Mouse (Mus musculus): ENCODE data around the gene Brap. TPM values are rescaled to one million over a fixed set of nuclear protein-coding genes. Genes with fewer than 3 reads are reported as not detected.

Brap gene
- polyA plus RNA-seq, 1 experiment from 2014 or later = 51.3 TPM

DNA sequence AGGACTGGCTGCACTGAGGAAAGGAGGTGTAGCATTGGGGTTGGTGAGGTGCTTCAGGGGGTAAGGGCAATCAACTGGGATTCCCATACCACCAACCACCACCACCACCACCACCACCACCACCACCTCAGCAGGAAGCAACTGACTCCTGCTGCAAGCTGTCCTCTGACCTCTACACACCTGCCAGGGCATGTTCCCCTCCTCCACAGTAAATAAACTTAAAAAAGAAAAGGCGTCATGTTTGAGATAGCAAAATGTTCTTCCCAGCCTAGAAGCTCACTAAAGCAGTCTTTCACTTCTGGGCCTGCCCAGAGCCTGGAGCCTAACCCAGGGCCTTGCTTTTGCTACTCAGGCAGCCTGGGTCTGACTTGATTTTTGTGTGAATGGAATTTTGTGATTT is 54.0 kb downstream of the Brap start:
- whole genome bisulfite sequencing = 100% methylated on average over 1 of the region's 1 CpGs
- Histone ChIP-seq H3K9me3 (ENCODE audit: control insufficient read depth, low read length) (no peaks in the 10 kb centered on the region), H3K4me2 (ENCODE audit: low read depth) (no peak overlapping the region), H3K36me3 (ENCODE audit: control insufficient read depth, insufficient read depth, low read length) (peaks cover 5% of the 10 kb centered on the region), H3K4me3 (ENCODE audit: low read depth, low read length) (no peak overlapping the region), H3K27me3 (ENCODE audit: control insufficient read depth, insufficient read depth, low read length) (no peaks in the 10 kb centered on the region), H3K27ac (ENCODE audit: low read depth, low read length) (no peak overlapping the region), H3K4me1 (ENCODE audit: control insufficient read depth, insufficient read depth, low read length) (peaks cover 14% of the 10 kb centered on the region; the same call in 1 of the 2 replicates), H3K9ac (ENCODE audit: low read length) (no peak overlapping the region)
- DNase-seq (ENCODE audit: low spot score) = no peak
- ATAC-seq (ENCODE audit: insufficient read depth, low FRiP score, low TSS enrichment) = no peak

DNA sequence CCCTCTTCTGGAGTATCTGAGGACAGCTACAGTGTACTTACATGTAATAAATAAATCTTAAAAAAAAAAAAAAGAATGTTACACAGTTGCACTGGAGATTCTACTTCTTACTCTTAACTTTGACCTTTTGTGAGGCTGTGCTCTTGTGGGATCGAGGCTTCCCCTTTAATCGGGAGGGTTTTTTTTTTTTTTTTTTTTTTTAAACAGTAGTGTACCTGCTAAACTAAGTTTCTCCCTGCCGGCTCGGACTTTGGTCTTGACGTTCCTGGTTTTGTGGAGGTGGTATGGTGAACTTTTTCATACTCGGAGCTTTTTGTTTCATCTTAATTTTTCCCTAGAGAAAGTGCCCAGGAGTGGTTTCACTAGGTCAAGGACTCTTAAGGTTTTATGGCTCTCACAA is 54.6 kb downstream of the Brap start:
- peaks cover 5% of the 10 kb centered on the region for H3K36me3 ChIP-seq (ENCODE audit: control insufficient read depth, insufficient read depth, low read length)
- peaks cover 14% of the 10 kb centered on the region; the same call in 1 of the 2 replicates for H3K4me1 ChIP-seq (ENCODE audit: control insufficient read depth, insufficient read depth, low read length)
- no peaks in the 10 kb centered on the region for H3K27me3 ChIP-seq (ENCODE audit: control insufficient read depth, insufficient read depth, low read length)
- no peak overlapping the region for H3K4me3 ChIP-seq (ENCODE audit: low read depth, low read length)
- no peaks in the 10 kb centered on the region for H3K9me3 ChIP-seq (ENCODE audit: control insufficient read depth, low read length)
- no peak overlapping the region for H3K4me2 ChIP-seq (ENCODE audit: low read depth)
- DNase-seq (ENCODE audit: low spot score) (no peak), ATAC-seq (ENCODE audit: insufficient read depth, low FRiP score, low TSS enrichment) (no peak)
- H3K27ac ChIP-seq (ENCODE audit: low read depth, low read length) = no peak overlapping the region
- H3K9ac ChIP-seq (ENCODE audit: low read length) = no peak overlapping the region
- WGBS = 89% methylated on average over 6 of the region's 6 CpGs

DNA sequence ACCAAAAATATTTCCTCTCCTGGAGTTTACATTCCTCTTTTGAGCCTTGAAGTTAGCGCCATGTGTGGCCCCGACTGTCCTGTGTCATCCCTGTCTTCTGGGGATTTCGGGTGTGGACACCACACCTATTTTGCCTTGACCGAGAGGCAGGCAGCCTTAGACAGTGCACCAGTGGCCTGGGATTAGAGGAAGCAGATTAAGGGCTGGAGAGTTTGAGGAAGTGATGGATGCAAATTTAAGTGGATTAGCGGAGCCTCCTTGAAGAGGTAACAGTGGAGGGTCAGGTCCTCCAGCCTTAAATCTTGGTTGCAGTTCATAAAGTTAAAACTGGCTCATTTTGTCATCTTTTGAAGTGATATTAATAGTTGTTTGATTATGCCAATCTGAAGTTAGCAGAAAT is 58.1 kb downstream of the Brap start:
- H3K4me2 ChIP-seq (ENCODE audit: low read depth) = no peak overlapping the region
- H3K9ac ChIP-seq (ENCODE audit: low read length) = no peak overlapping the region
- H3K4me1 ChIP-seq (ENCODE audit: control insufficient read depth, insufficient read depth, low read length) = peaks cover 12% of the 10 kb centered on the region; the same call in 1 of the 2 replicates
- 87% methylated on average over 5 of the region's 5 CpGs for WGBS
- peaks cover 5% of the 10 kb centered on the region for H3K36me3 ChIP-seq (ENCODE audit: control insufficient read depth, insufficient read depth, low read length)
- no peak overlapping the region for H3K4me3 ChIP-seq (ENCODE audit: low read depth, low read length)
- no peak overlapping the region for H3K27ac ChIP-seq (ENCODE audit: low read depth, low read length)
- ATAC-seq (ENCODE audit: insufficient read depth, low FRiP score, low TSS enrichment) = no peak
- H3K9me3 ChIP-seq (ENCODE audit: control insufficient read depth, low read length) = no peaks in the 10 kb centered on the region
- no peak for DNase-seq (ENCODE audit: low spot score)
- H3K27me3 ChIP-seq (ENCODE audit: control insufficient read depth, insufficient read depth, low read length) = no peaks in the 10 kb centered on the region

DNA sequence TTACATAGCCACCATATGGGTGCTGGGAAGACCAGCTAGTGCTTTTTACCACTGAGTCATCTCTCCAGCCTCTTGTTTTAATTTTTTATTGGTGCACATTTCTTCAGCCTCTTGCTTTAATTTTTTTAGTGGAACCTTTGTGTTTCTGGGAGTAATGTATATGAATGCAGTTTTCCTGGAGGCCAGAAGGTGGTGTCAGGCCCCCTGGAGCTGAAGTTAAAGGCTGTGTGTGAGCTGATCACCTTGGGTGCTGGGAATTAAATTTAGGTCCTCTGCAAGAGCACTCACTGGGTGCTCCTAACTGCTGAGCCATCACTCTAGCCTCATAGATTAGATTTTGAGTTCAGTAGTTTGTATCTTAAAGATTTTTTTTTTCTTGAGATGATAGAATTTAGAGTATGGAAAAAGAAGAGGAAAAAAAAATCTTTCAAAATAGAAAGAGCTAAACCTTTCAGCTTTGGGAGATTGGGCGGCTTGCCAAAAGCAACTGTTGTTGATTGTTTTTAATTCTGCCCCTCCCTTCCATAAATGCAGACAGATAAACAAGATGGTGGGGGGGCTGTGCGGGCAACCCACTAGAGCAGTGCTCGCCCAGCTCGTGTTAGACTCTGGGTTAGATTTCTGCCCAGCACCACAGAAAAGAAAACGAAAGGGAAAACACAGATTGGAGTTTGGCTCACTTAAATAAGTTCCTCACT is 60.7 kb downstream of the Brap start:
- H3K27me3 ChIP-seq (ENCODE audit: control insufficient read depth, insufficient read depth, low read length) = no peaks in the 10 kb centered on the region
- H3K9me3 ChIP-seq (ENCODE audit: control insufficient read depth, low read length) = no peaks in the 10 kb centered on the region
- ATAC-seq (ENCODE audit: insufficient read depth, low FRiP score, low TSS enrichment) (no peak), DNase-seq (ENCODE audit: low spot score) (no peak)
- WGBS = 96% methylated on average over 5 of the region's 5 CpGs
- no peak overlapping the region for H3K4me2 ChIP-seq (ENCODE audit: low read depth)
- peaks cover 5% of the 10 kb centered on the region for H3K36me3 ChIP-seq (ENCODE audit: control insufficient read depth, insufficient read depth, low read length)
- no peak overlapping the region for H3K4me3 ChIP-seq (ENCODE audit: low read depth, low read length)
- H3K9ac ChIP-seq (ENCODE audit: low read length) = no peak overlapping the region
- no peaks in the 10 kb centered on the region; the same call in 1 of the 2 replicates for H3K4me1 ChIP-seq (ENCODE audit: control insufficient read depth, insufficient read depth, low read length)
- H3K27ac ChIP-seq (ENCODE audit: low read depth, low read length) = no peak overlapping the region

DNA sequence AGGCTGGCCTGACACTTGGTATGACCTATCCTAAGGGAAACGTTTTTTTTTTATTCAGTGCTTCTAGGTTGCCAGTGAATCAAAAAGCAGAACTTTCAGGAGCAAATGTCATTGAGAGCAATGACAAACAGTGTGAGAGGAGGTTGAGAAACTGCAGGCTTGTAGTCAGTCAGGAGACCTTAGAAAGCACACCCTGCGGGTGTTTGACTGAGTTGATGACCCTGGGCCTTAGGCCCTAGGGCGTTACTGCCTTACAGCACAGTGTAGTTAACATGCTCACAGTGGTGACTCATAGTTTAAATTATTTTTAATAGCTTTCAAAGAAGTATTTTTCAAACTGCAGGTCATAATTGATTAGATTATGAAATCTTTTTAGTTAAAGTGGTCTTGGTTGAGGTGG is 61.5 kb downstream of the Brap start:
- Histone ChIP-seq H3K9ac (ENCODE audit: low read length) (no peak overlapping the region), H3K4me3 (ENCODE audit: low read depth, low read length) (no peak overlapping the region), H3K4me1 (ENCODE audit: control insufficient read depth, insufficient read depth, low read length) (no peaks in the 10 kb centered on the region), H3K27ac (ENCODE audit: low read depth, low read length) (no peak overlapping the region), H3K36me3 (ENCODE audit: control insufficient read depth, insufficient read depth, low read length) (peaks cover 5% of the 10 kb centered on the region), H3K9me3 (ENCODE audit: control insufficient read depth, low read length) (no peaks in the 10 kb centered on the region), H3K4me2 (ENCODE audit: low read depth) (no peak overlapping the region), H3K27me3 (ENCODE audit: control insufficient read depth, insufficient read depth, low read length) (no peaks in the 10 kb centered on the region)
- WGBS = 85% methylated on average over 3 of the region's 3 CpGs
- DNase-seq (ENCODE audit: low spot score) (no peak), ATAC-seq (ENCODE audit: insufficient read depth, low FRiP score, low TSS enrichment) (no peak)

DNA sequence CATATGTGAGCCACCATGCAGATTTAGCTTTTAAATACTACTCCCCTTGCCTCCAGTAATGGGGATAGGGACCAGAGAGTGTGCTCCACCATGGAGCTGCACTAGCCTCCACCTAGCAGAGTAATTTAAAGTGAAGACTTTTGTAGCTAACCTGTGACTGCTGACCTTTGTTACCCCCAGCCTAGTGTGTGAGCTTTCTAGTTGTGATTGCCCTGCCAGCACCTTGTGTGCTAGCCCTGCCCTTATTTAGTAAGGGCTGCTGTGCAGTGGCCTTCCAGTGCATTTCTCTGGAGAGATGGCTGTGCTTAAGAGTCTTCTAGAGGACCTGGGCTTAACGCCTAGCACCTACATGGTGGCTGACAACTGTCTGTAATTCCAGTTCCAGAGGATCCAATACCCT is 64.3 kb downstream of the Brap start:
- WGBS = 81% methylated on average over 1 of the region's 1 CpGs
- no peaks in the 10 kb centered on the region for H3K9me3 ChIP-seq (ENCODE audit: control insufficient read depth, low read length)
- ATAC-seq (ENCODE audit: insufficient read depth, low FRiP score, low TSS enrichment) = no peak

DNA sequence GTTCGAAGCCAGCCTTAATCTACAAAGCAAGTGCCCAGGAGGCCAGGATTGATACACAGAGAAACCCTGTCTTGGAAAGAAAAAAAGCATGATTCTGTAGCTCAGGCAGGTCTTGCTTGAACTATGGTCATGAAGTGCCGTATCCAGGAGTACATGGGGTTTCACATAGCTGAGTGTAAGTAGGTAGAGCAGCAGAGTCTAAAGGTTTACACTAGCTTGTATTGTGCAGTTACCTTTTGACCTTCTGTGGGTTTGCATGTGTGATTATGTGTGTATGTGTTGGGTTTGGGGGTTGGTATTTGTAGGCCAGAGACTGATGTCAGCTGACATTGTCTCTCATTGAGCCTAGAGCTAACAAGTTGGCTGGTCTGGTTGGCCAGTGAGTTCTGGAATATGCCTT is 69.7 kb downstream of the Brap start:
- Histone ChIP-seq H3K9ac (ENCODE audit: low read length) (no peak overlapping the region), H3K4me1 (ENCODE audit: control insufficient read depth, insufficient read depth, low read length) (no peaks in the 10 kb centered on the region), H3K4me2 (ENCODE audit: low read depth) (no peak overlapping the region), H3K27ac (ENCODE audit: low read depth, low read length) (no peak overlapping the region), H3K36me3 (ENCODE audit: control insufficient read depth, insufficient read depth, low read length) (0 out of 2 replicates have a peak, but pooled peaks cover 4% of the 10 kb centered on the region), H3K4me3 (ENCODE audit: low read depth, low read length) (no peak overlapping the region), H3K9me3 (ENCODE audit: control insufficient read depth, low read length) (no peaks in the 10 kb centered on the region), H3K27me3 (ENCODE audit: control insufficient read depth, insufficient read depth, low read length) (no peaks in the 10 kb centered on the region)
- 98% methylated on average over 2 of the region's 2 CpGs for WGBS
- no peak for ATAC-seq (ENCODE audit: insufficient read depth, low FRiP score, low TSS enrichment)
- no peak for DNase-seq (ENCODE audit: low spot score)

More for the DNA sequence above, 64.3 kb downstream of the Brap start:
- H3K27me3 ChIP-seq (ENCODE audit: control insufficient read depth, insufficient read depth, low read length) = no peaks in the 10 kb centered on the region
- no peak overlapping the region for H3K9ac ChIP-seq (ENCODE audit: low read length)
- no peak overlapping the region for H3K27ac ChIP-seq (ENCODE audit: low read depth, low read length)
- H3K4me3 ChIP-seq (ENCODE audit: low read depth, low read length) = no peak overlapping the region
- no peak for DNase-seq (ENCODE audit: low spot score)
- H3K4me2 ChIP-seq (ENCODE audit: low read depth) = no peak overlapping the region
- H3K36me3 ChIP-seq (ENCODE audit: control insufficient read depth, insufficient read depth, low read length) = 0 out of 2 replicates have a peak, but pooled peaks cover 4% of the 10 kb centered on the region
- H3K4me1 ChIP-seq (ENCODE audit: control insufficient read depth, insufficient read depth, low read length) = no peaks in the 10 kb centered on the region

DNA sequence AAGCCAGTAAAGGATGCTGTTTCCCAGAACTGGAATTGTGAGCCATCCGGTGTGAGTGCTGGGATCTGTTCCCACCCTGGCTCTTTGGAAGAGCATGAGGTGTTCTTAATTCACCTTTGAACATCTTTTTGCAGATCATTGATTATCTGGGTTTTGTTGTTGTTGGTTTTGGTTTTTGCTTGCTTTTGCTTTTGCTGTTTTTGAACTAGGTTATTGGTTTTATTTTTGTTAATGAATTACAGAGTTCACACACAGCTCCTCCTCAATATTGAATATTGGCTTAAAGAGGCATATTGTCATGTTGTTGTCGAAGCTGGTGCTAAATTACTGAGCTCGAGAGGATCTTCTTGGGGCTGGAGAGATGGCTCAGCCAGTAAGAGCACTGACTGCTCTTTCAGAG is 76.3 kb downstream of the Brap start:
- Histone ChIP-seq H3K4me3 (ENCODE audit: low read depth, low read length) (no peak overlapping the region), H3K9me3 (ENCODE audit: control insufficient read depth, low read length) (no peaks in the 10 kb centered on the region), H3K27ac (ENCODE audit: low read depth, low read length) (no peak overlapping the region), H3K36me3 (ENCODE audit: control insufficient read depth, insufficient read depth, low read length) (no peaks in the 10 kb centered on the region), H3K4me2 (ENCODE audit: low read depth) (no peak overlapping the region), H3K27me3 (ENCODE audit: control insufficient read depth, insufficient read depth, low read length) (no peaks in the 10 kb centered on the region), H3K9ac (ENCODE audit: low read length) (no peak overlapping the region), H3K4me1 (ENCODE audit: control insufficient read depth, insufficient read depth, low read length) (no peaks in the 10 kb centered on the region)
- DNase-seq (ENCODE audit: low spot score) (no peak), ATAC-seq (ENCODE audit: insufficient read depth, low FRiP score, low TSS enrichment) (no peak)
- WGBS = 96% methylated on average over 3 of the region's 3 CpGs

All from neural tube, embryonic 11.5 days (tissue).